Mouse (Mus musculus): ENCODE results near the gene Stard3nl.

DNA sequence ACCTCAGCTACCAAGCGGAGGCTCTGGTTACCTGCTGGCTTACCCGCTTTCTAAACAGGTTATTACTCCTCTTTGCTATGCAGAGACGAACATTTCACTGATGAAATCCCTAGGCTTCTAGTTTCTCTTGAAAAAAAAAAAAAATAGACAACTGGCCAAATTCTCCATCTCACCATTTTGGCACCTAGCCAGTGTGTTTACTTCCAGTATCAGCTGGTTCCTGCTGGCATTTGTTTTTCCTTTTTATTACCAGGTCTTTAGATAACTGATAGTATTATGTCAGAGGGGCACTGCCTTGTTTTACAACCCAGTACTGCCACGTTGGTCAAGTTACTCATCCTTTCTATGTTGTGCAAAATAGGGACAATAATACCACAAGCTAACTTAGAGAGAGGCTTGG lies 5.3 kb downstream of the Stard3nl start:
- no peak for TF ChIP-seq FLI1 (IDR thresholded peaks at IDR 0.05; ENCODE audit: low read length)
- TF ChIP-seq GATA1 (IDR thresholded peaks at IDR 0.05; ENCODE audit: borderline replicate concordance, low read length), result no peak
